In genomic region chr4:138648096-138648635, GRCm38 (mm10) we compare ENCODE assay signal across 22 mouse cellular contexts. TPM values are rescaled to one million over a fixed set of nuclear protein-coding genes. Genes with fewer than 3 reads are reported as not detected.
A peak's percentile ranks its signal among the peaks of the same experiment; 100 is the strongest.
DNase-seq lines count a peak whose midpoint lies in the region; ATAC-seq and TF ChIP-seq lines count a peak whose summit lies in the region.
"Had no signal": no experiment of that assay in that cellular context is flagged by ENCODE, and none has a peak within 500 bp of the region (broad histone marks: within the 10 kb centered on the region; RNA-seq: fewer than 3 reads in every experiment).

No protein-coding gene starts in this region.

- ATAC-seq in hindbrain, postnatal 0 days = peak; percentile 45
- no peak for ATAC-seq in hindbrain, embryonic 12.5 days (ENCODE audit: low FRiP score)
- ATAC-seq in heart, embryonic 12.5 days (ENCODE audit: insufficient number of reproducible peaks, low FRiP score) = no peak
- no peak for ATAC-seq in intestine, embryonic 15.5 days
- ATAC-seq: forebrain, embryonic 16.5 days had no signal

- H3K9me3 ChIP-seq in hindbrain, postnatal 0 days (ENCODE audit: low read length) = no peaks in the 10 kb centered on the region
- H3K9me3 ChIP-seq in hindbrain, embryonic 12.5 days (replicated peaks) = no peaks in the 10 kb centered on the region
- no peaks in the 10 kb centered on the region for H3K9me3 ChIP-seq in embryonic facial prominence, embryonic 10.5 days
- no peaks in the 10 kb centered on the region for H3K9me3 ChIP-seq in heart, embryonic 12.5 days (replicated peaks)
- no peaks in the 10 kb centered on the region for H3K9me3 ChIP-seq in intestine, embryonic 15.5 days
- H3K9me3 ChIP-seq: limb, embryonic 15.5 days had no signal

- H3K4me3 ChIP-seq in hindbrain, postnatal 0 days (ENCODE audit: low read length) = no peak overlapping the region
- no peak overlapping the region for H3K4me3 ChIP-seq in hindbrain, embryonic 12.5 days
- H3K4me3 ChIP-seq in embryonic facial prominence, embryonic 10.5 days = no peak overlapping the region
- no peak overlapping the region for H3K4me3 ChIP-seq in heart, embryonic 12.5 days
- H3K4me3 ChIP-seq in intestine, embryonic 15.5 days (replicated peaks) = no peak overlapping the region
- H3K4me3 ChIP-seq: gastrocnemius, adult 2 months; heart, adult 2 months; layer of hippocampus, adult 2 months; limb, embryonic 15.5 days had no signal

- no peak overlapping the region for H3K27ac ChIP-seq in hindbrain, postnatal 0 days
- no peak overlapping the region for H3K27ac ChIP-seq in hindbrain, embryonic 12.5 days
- H3K27ac ChIP-seq in embryonic facial prominence, embryonic 10.5 days (replicated peaks) = no peak overlapping the region
- no peak overlapping the region for H3K27ac ChIP-seq in heart, embryonic 12.5 days (ENCODE audit: poor library complexity, severe bottlenecking)
- H3K27ac ChIP-seq in intestine, embryonic 15.5 days = no peak overlapping the region
- H3K27ac ChIP-seq: gastrocnemius, adult 2 months; heart, adult 2 months; layer of hippocampus, adult 2 months; limb, embryonic 15.5 days; macrophage had no signal

- H3K27me3 ChIP-seq in hindbrain, postnatal 0 days (ENCODE audit: insufficient read depth, low read length) = no peaks in the 10 kb centered on the region
- H3K27me3 ChIP-seq in hindbrain, embryonic 12.5 days = no peaks in the 10 kb centered on the region
- H3K27me3 ChIP-seq in embryonic facial prominence, embryonic 10.5 days (replicated peaks; ENCODE audit: low read depth, poor library complexity, severe bottlenecking) = no peaks in the 10 kb centered on the region
- H3K27me3 ChIP-seq in heart, embryonic 12.5 days (replicated peaks) = 0 out of 2 replicates have a peak, but pooled peaks cover 3% of the 10 kb centered on the region
- H3K27me3 ChIP-seq in intestine, embryonic 15.5 days (replicated peaks) = no peaks in the 10 kb centered on the region
- H3K27me3 ChIP-seq: limb, embryonic 15.5 days had no signal

- DNase-seq in hindbrain, postnatal 0 days (ENCODE audit: low spot score) = no peak
- DNase-seq in ES-CJ7 (ENCODE audit: low read depth, low spot score) = peak; percentile 60
- DNase-seq in embryonic facial prominence, embryonic 10.5 days (ENCODE audit: low spot score) = peak; percentile 35
- DNase-seq in kidney, postnatal 10 days = peak; percentile 33
- no peak for DNase-seq in cerebellum, adult 9-11 months
- DNase-seq: adrenal gland, postnatal 10 days; cerebellum, adult 18-20 months; gastrocnemius, adult 2 months; heart, adult 2 months; lung, adult 18-20 months; retina, postnatal 1 day; thymus, postnatal 25 days had no signal

- no peak overlapping the region for H3K4me2 ChIP-seq in hindbrain, postnatal 0 days (ENCODE audit: low read depth, low read length)
- no peak overlapping the region for H3K4me2 ChIP-seq in hindbrain, embryonic 12.5 days (replicated peaks)
- H3K4me2 ChIP-seq in heart, embryonic 12.5 days = no peak overlapping the region
- no peak overlapping the region for H3K4me2 ChIP-seq in intestine, embryonic 15.5 days (replicated peaks)
- H3K4me2 ChIP-seq: limb, embryonic 15.5 days had no signal

- no peak overlapping the region for H3K9ac ChIP-seq in hindbrain, postnatal 0 days (replicated peaks; ENCODE audit: low read length)
- no peak overlapping the region for H3K9ac ChIP-seq in hindbrain, embryonic 12.5 days
- no peak overlapping the region for H3K9ac ChIP-seq in heart, embryonic 12.5 days
- H3K9ac ChIP-seq in intestine, embryonic 15.5 days = no peak overlapping the region
- H3K9ac ChIP-seq: limb, embryonic 15.5 days had no signal

- 26% methylated on average over 3 of the region's 3 CpGs for WGBS in hindbrain, postnatal 0 days
- 42% methylated on average over 3 of the region's 3 CpGs for WGBS in hindbrain, embryonic 12.5 days
- 65% methylated on average over 3 of the region's 3 CpGs for WGBS in embryonic facial prominence, embryonic 10.5 days
- WGBS in heart, embryonic 12.5 days = 47% methylated on average over 3 of the region's 3 CpGs
- WGBS in intestine, embryonic 15.5 days = 51% methylated on average over 3 of the region's 3 CpGs

- H3K4me1 ChIP-seq in hindbrain, postnatal 0 days (ENCODE audit: insufficient read depth, low read length) = peaks cover 4% of the 10 kb centered on the region; the same call in 1 of the 2 replicates
- peaks cover 16% of the 10 kb centered on the region for H3K4me1 ChIP-seq in hindbrain, embryonic 12.5 days
- H3K4me1 ChIP-seq in embryonic facial prominence, embryonic 10.5 days = peaks cover 19% of the 10 kb centered on the region
- H3K4me1 ChIP-seq in heart, embryonic 12.5 days (replicated peaks) = no peaks in the 10 kb centered on the region
- no peaks in the 10 kb centered on the region for H3K4me1 ChIP-seq in intestine, embryonic 15.5 days (replicated peaks)
- H3K4me1 ChIP-seq: limb, embryonic 15.5 days had no signal

- no peak for TF ChIP-seq CTCF in hindbrain, postnatal 0 days (IDR thresholded peaks at IDR 0.05; ENCODE audit: low read depth)

- no peaks in the 10 kb centered on the region for H3K36me3 ChIP-seq in hindbrain, postnatal 0 days (ENCODE audit: insufficient read depth, low read length)
- no peaks in the 10 kb centered on the region for H3K36me3 ChIP-seq in hindbrain, embryonic 12.5 days
- no peaks in the 10 kb centered on the region for H3K36me3 ChIP-seq in embryonic facial prominence, embryonic 10.5 days (replicated peaks)
- H3K36me3 ChIP-seq in heart, embryonic 12.5 days = no peaks in the 10 kb centered on the region
- H3K36me3 ChIP-seq in intestine, embryonic 15.5 days = no peaks in the 10 kb centered on the region
- H3K36me3 ChIP-seq: limb, embryonic 15.5 days had no signal

RNA-seq across cellular contexts. Expression of gene Vwa5b1, which starts 12.5 kb away (rescaled TPM):
- 8.0 and 9.0 TPM in 2 replicates for total RNA-seq in hindbrain, postnatal 0 days (2014; rRNA removed)
- polyA plus RNA-seq in hindbrain, postnatal 0 days (2015; fragmentation: Nextera tagmentation; extraction: Ambion mirVana) = 2.3 and 2.7 TPM in 2 replicates
- 0.87 and 1.0 TPM in 2 replicates for polyA plus RNA-seq in hindbrain, embryonic 12.5 days (2016; fragmentation: Nextera tagmentation; extraction: Ambion mirVana)
- 0.10 and 0.14 TPM in 2 replicates for polyA plus RNA-seq in embryonic facial prominence, embryonic 10.5 days (2016; fragmentation: Nextera tagmentation; extraction: Ambion mirVana)
- not detected in 2 replicates for polyA plus RNA-seq in heart, embryonic 12.5 days (2016; fragmentation: Nextera tagmentation; extraction: Ambion mirVana)
- 0.19 and 0.28 TPM in 2 replicates for polyA plus RNA-seq in intestine, embryonic 15.5 days (2015; fragmentation: Nextera tagmentation; extraction: Ambion mirVana)
- total RNA-seq: common myeloid progenitor, adult 5-6 weeks; gastrocnemius, adult 2 months; heart, adult 2 months; neutrophil, adult 5-6 weeks had no signal
- polyA plus RNA-seq: heart, adult 2 months; heart, postnatal 0 days; macrophage had no signal

Comparison
In these comparisons a context has a peak if more than half of its experiments do, and no peak if none do; other contexts are left out.
1. DNase-seq: peak in ES-CJ7 (single experiment), embryonic facial prominence, embryonic 10.5 days (single experiment) and kidney, postnatal 10 days (single experiment); none in hindbrain, postnatal 0 days (single experiment) and cerebellum, adult 9-11 months (single experiment).